27 mouse cellular contexts compared by ENCODE assay signal in the genomic region with DNA sequence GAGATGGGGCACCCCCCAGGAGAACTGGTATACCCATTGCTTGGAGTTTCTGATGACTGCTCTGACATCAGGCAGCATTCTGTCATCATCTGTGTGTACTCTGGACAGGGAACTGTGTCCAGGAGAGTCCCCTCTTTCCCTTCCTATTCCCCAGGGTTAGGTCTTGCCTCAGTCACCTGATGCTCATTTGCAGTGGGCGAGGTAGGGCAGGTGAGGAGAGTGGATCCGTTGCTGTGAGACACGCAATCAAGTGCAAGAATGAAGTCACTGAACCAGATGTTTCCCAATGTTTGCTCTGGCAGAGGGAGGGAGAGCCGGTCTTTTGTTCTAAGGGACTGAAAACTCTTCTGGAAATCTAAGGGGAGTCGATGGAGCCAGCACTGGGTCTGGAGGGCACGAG. TPM values are rescaled to one million over a fixed set of nuclear protein-coding genes. Genes with fewer than 3 reads are reported as not detected.
A peak's percentile ranks its signal among the peaks of the same experiment; 100 is the strongest.
DNase-seq lines count a peak whose midpoint lies in the region; ATAC-seq and TF ChIP-seq lines count a peak whose summit lies in the region.
"Had no signal": no experiment of that assay in that cellular context is flagged by ENCODE, and none has a peak within 500 bp of the region (broad histone marks: within the 10 kb centered on the region; RNA-seq: fewer than 3 reads in every experiment).

No protein-coding gene starts in this region.

- no peak overlapping the region for H3K9ac ChIP-seq in liver, postnatal 0 days (replicated peaks)
- no peak overlapping the region for H3K9ac ChIP-seq in intestine, embryonic 15.5 days
- no peak overlapping the region for H3K9ac ChIP-seq in stomach, postnatal 0 days (ENCODE audit: low read length)
- H3K9ac ChIP-seq: forebrain, embryonic 13.5 days; forebrain, postnatal 0 days; heart, embryonic 13.5 days; hindbrain, embryonic 12.5 days; hindbrain, embryonic 15.5 days had no signal

- H3K27me3 ChIP-seq in liver, postnatal 0 days (ENCODE audit: insufficient read depth, low read length): no peaks in the 10 kb centered on the region
- no peaks in the 10 kb centered on the region for H3K27me3 ChIP-seq in intestine, embryonic 15.5 days (replicated peaks)
- H3K27me3 ChIP-seq in stomach, postnatal 0 days (ENCODE audit: control insufficient read depth, insufficient read depth, low read length): no peaks in the 10 kb centered on the region
- H3K27me3 ChIP-seq: forebrain, embryonic 13.5 days; heart, embryonic 13.5 days; hindbrain, embryonic 15.5 days had no signal

- DNase-seq in heart, adult 11 months: peak; percentile 15
- no peak for DNase-seq in heart, postnatal 14 days
- DNase-seq in liver, postnatal 0 days: peak; percentile 55
- DNase-seq in liver: no peak
- no peak for DNase-seq in stomach, postnatal 0 days (ENCODE audit: low spot score)
- DNase-seq in adrenal gland, postnatal 4 days (ENCODE audit: low spot score in 2 of 2): no peak
- no peak for DNase-seq in kidney, postnatal 14 days
- DNase-seq: adrenal gland, adult 8-10 months; adrenal gland, postnatal 25 days; cerebellum, adult 18-20 months; cerebellum, adult 9-10 months; cerebellum, postnatal 14 days; forebrain, postnatal 0 days; gastrocnemius, postnatal 25 days; heart, adult 2 months had no signal

- 50% methylated on average over 6 of the region's 6 CpGs for WGBS in liver, postnatal 0 days (ENCODE audit: insufficient replicate concordance)
- 76% methylated on average over 6 of the region's 6 CpGs for WGBS in intestine, embryonic 15.5 days
- 57% methylated on average over 6 of the region's 6 CpGs for WGBS in stomach, postnatal 0 days

- H3K4me2 ChIP-seq in liver, postnatal 0 days (ENCODE audit: low read depth, low read length): no peak overlapping the region
- no peak overlapping the region for H3K4me2 ChIP-seq in intestine, embryonic 15.5 days (replicated peaks)
- H3K4me2 ChIP-seq in stomach, postnatal 0 days (replicated peaks; ENCODE audit: low read depth): no peak overlapping the region
- H3K4me2 ChIP-seq: forebrain, embryonic 13.5 days; heart, embryonic 13.5 days; hindbrain, embryonic 12.5 days; hindbrain, embryonic 15.5 days had no signal

- peaks cover 7% of the 10 kb centered on the region for H3K4me1 ChIP-seq in liver, postnatal 0 days (ENCODE audit: insufficient read depth)
- H3K4me1 ChIP-seq in intestine, embryonic 15.5 days (replicated peaks): no peaks in the 10 kb centered on the region
- no peaks in the 10 kb centered on the region for H3K4me1 ChIP-seq in stomach, postnatal 0 days (replicated peaks; ENCODE audit: control insufficient read depth, insufficient read depth)
- H3K4me1 ChIP-seq: forebrain, embryonic 10.5 days; heart, embryonic 10.5 days had no signal

- intact Hi-C loops in heart, postnatal 14 days (cut with DNase I): no loop called here

- peak; percentile 96 for ATAC-seq in liver, postnatal 0 days
- ATAC-seq in intestine, embryonic 15.5 days: 0 out of 2 replicates have a peak, but pooled peaks have one; percentile 31
- 0 out of 2 replicates have a peak, but pooled peaks have one; percentile 18 for ATAC-seq in stomach, postnatal 0 days (ENCODE audit: low FRiP score, low TSS enrichment)
- ATAC-seq: activated CD4-positive, CD25-positive, alpha-beta regulatory T cell, adult 4 months; forebrain, embryonic 13.5 days; forebrain, postnatal 0 days had no signal

- TF ChIP-seq CTCF in liver, postnatal 0 days (IDR thresholded peaks at IDR 0.05; ENCODE audit: low read depth): no peak
- TF ChIP-seq CTCF in stomach, postnatal 0 days (IDR thresholded peaks at IDR 0.05; ENCODE audit: low read depth): no peak

- H3K27ac ChIP-seq in liver, postnatal 0 days (ENCODE audit: low read depth): peak overlapping the region; percentile 81
- no peak overlapping the region for H3K27ac ChIP-seq in intestine, embryonic 15.5 days
- H3K27ac ChIP-seq in stomach, postnatal 0 days (replicated peaks): no peak overlapping the region
- H3K27ac ChIP-seq: forebrain, embryonic 10.5 days; forebrain, embryonic 13.5 days; heart, adult 2 months; heart, embryonic 10.5 days; heart, embryonic 13.5 days; hindbrain, embryonic 12.5 days; hindbrain, embryonic 15.5 days had no signal

- H3K36me3 ChIP-seq in liver, postnatal 0 days (replicated peaks; ENCODE audit: insufficient read depth, low read length): no peaks in the 10 kb centered on the region
- no peaks in the 10 kb centered on the region for H3K36me3 ChIP-seq in intestine, embryonic 15.5 days
- H3K36me3 ChIP-seq in stomach, postnatal 0 days (ENCODE audit: control insufficient read depth, insufficient read depth, low read length): no peaks in the 10 kb centered on the region
- H3K36me3 ChIP-seq: forebrain, embryonic 10.5 days; heart, embryonic 10.5 days; heart, embryonic 13.5 days; hindbrain, embryonic 12.5 days; hindbrain, embryonic 15.5 days had no signal

- peaks cover 4% of the 10 kb centered on the region; the same call in 1 of the 2 replicates for H3K9me3 ChIP-seq in liver, postnatal 0 days (ENCODE audit: low read length)
- no peaks in the 10 kb centered on the region for H3K9me3 ChIP-seq in intestine, embryonic 15.5 days
- no peaks in the 10 kb centered on the region; the same call in 1 of the 2 replicates for H3K9me3 ChIP-seq in stomach, postnatal 0 days (ENCODE audit: control insufficient read depth, low read length)
- H3K9me3 ChIP-seq: heart, embryonic 10.5 days; hindbrain, embryonic 12.5 days; hindbrain, embryonic 15.5 days had no signal

- H3K4me3 ChIP-seq in liver, postnatal 0 days (ENCODE audit: low read depth, low read length): no peak overlapping the region
- H3K4me3 ChIP-seq in intestine, embryonic 15.5 days (replicated peaks): no peak overlapping the region
- no peak overlapping the region for H3K4me3 ChIP-seq in stomach, postnatal 0 days (ENCODE audit: low read depth, low read length)
- H3K4me3 ChIP-seq: forebrain, embryonic 10.5 days; forebrain, embryonic 13.5 days; heart, adult 2 months; heart, embryonic 10.5 days; heart, embryonic 13.5 days; hindbrain, embryonic 12.5 days; hindbrain, embryonic 15.5 days had no signal

- 0 out of 2 replicates have a peak, but pooled peaks have one; percentile 60 for TF ChIP-seq EP300 in liver, postnatal 0 days (IDR thresholded peaks at IDR 0.05; ENCODE audit: low read depth)
- TF ChIP-seq EP300 in stomach, postnatal 0 days (optimal IDR thresholded peaks at IDR 0.05): no peak

RNA-seq across cellular contexts. Expression of gene Tat, which starts 10.9 kb away (rescaled TPM):
- 1 to 10 TPM; 1.3 to 1.6 TPM for total RNA-seq in heart, postnatal 14 days (2021)
- polyA plus RNA-seq in liver, postnatal 0 days (2015; fragmentation: Nextera tagmentation; extraction: Ambion mirVana): 64.5 and 108 TPM in 2 replicates
- not detected in 2 replicates for polyA plus RNA-seq in intestine, embryonic 15.5 days (2015; fragmentation: Nextera tagmentation; extraction: Ambion mirVana)
- 0.12 and 0.18 TPM in 2 replicates for polyA plus RNA-seq in stomach, postnatal 0 days (2015; fragmentation: Nextera tagmentation; extraction: Ambion mirVana)
- 1 to 10 TPM in 1 of 2 experiments, under 1 TPM in 1; 0.48 to 8.8 TPM for total RNA-seq in adrenal gland, postnatal 4 days (2021)
- total RNA-seq: adrenal gland, postnatal 25 days; ES-E14; forebrain, postnatal 0 days; gastrocnemius, postnatal 25 days; hematopoietic stem cell, adult 5-6 weeks had no signal
- polyA plus RNA-seq: activated CD4-positive, CD25-positive, alpha-beta regulatory T cell, adult 4 months; embryonic facial prominence, embryonic 11.5 days; forebrain, embryonic 10.5 days; forebrain, embryonic 13.5 days; forebrain, postnatal 0 days; heart, embryonic 10.5 days; hindbrain, embryonic 12.5 days; hindbrain, embryonic 15.5 days had no signal

RNA-seq across cellular contexts. Expression of gene Marveld3, which starts 17.3 kb away (rescaled TPM):
- total RNA-seq in heart, postnatal 14 days (2021): under 1 TPM; 0.29 to 0.31 TPM
- 0.58 and 0.69 TPM in 2 replicates for polyA plus RNA-seq in liver, postnatal 0 days (2015; fragmentation: Nextera tagmentation; extraction: Ambion mirVana)
- 12.8 and 14.6 TPM in 2 replicates for polyA plus RNA-seq in intestine, embryonic 15.5 days (2015; fragmentation: Nextera tagmentation; extraction: Ambion mirVana)
- polyA plus RNA-seq in stomach, postnatal 0 days (2015; fragmentation: Nextera tagmentation; extraction: Ambion mirVana): 3.2 and 4.1 TPM in 2 replicates
- 1 to 10 TPM in 1 of 2 experiments, under 1 TPM in 1; 0.25 to 1.6 TPM for total RNA-seq in adrenal gland, postnatal 4 days (2021)
- total RNA-seq: adrenal gland, postnatal 25 days; gastrocnemius, adult 8-10 months; gastrocnemius, postnatal 25 days; hematopoietic stem cell, adult 5-6 weeks had no signal
- polyA plus RNA-seq: activated CD4-positive, CD25-positive, alpha-beta regulatory T cell, adult 4 months had no signal

Comparison
In these comparisons a context has a peak if more than half of its experiments do, and no peak if none do; other contexts are left out.
1. DNase-seq: peak in heart, adult 11 months (single experiment) and liver, postnatal 0 days (single experiment); none in heart, postnatal 14 days (0 of 2), liver (single experiment), stomach, postnatal 0 days (single experiment), adrenal gland, postnatal 4 days (0 of 2) and kidney, postnatal 14 days (single experiment).
2. ATAC-seq: peak in every context shown above with its lines; median percentile 96 in liver, postnatal 0 days; 31 in intestine, embryonic 15.5 days; 18 in stomach, postnatal 0 days.
3. RNA of gene Tat, which starts 10.9 kb away (polyA plus RNA-seq): 64.5 to 108 TPM in liver, postnatal 0 days; 0.12 to 0.18 TPM in stomach, postnatal 0 days and not detected in intestine, embryonic 15.5 days; every median in the first group is over 10 times any median in the second.